Mouse (Mus musculus): ENCODE results near the gene Acin1. TPM values are rescaled to one million over a fixed set of nuclear protein-coding genes. Genes with fewer than 3 reads are reported as not detected.
A peak's percentile ranks its signal among the peaks of the same experiment; 100 is the strongest.

The Acin1 gene
- 100 to 1,000 TPM; 134 to 165 TPM for total RNA-seq (2021)
- long read RNA-seq, experiment 1, full-length matches to known transcripts, result 12 of 41 reads
- long read RNA-seq, experiment 1, partial matches to known transcripts, result 9 of 41 reads
- long read RNA-seq, experiment 1, other reads (novel, unspliced or antisense), result 20 of 41 reads
- long read RNA-seq, experiment 2, full-length matches to known transcripts, result 7 of 31 reads
- long read RNA-seq, experiment 2, partial matches to known transcripts, result 9 of 31 reads
- long read RNA-seq, experiment 2, other reads (novel, unspliced or antisense), result 15 of 31 reads

- peak; percentile 100 for DNase-seq (ENCODE audit: low spot score in 2 of 2)
These were observed at the start of gene Acin1 for GRCm38 (mm10) chr14:54686522-54687143. Gene Acin1, minus strand, starts transcription at chr14:54686931.

DNA sequence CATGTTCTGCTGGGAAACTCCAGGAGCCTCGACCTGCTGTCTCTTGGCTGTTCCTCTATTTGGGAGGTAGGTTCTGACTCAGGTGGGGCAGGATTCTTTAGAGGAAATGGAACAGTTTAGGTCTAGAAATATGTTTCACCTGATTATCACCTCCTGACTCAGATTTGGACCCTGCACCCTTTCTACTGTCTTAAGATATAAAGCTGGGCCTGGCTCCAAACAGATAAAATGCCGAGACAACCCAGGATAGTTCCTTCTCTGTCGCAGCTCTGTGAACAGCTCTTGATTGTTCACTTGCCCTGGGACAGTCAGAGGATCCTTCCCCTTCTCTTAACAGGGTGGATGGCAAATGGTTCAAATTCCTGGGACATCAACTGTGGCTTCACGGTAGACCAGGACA lies 48.5 kb upstream of the Acin1 start:
- no peak for DNase-seq (ENCODE audit: low spot score in 2 of 2)

DNA sequence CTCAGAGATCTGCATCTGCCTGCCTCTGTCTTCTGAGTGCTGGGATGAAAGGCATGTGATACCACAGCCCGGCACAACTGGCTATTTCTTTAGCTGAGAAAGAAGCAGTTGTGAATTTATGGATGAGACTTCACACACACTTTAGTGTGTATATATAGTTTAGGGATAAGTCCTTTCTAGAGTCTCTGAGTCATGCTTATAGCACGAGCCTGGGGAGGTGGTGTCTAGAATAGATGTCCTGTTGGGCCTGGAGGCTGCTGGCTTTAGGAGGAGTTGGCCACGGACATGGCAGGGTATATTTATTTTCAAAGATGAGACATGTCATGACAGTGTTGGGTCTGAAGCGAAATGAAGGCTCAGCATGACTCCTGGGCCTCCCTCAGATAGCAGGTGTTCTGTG lies 47.3 kb upstream of the Acin1 start:
- DNase-seq (ENCODE audit: low spot score in 2 of 2), result no peak

- DNase-seq (ENCODE audit: low spot score in 2 of 2), result no peak
These were observed 45.5 kb upstream of the Acin1 start for GRCm38 (mm10) chr14:54732206-54732605.

GRCm38 (mm10) chr14:54730305-54730704 lies 43.6 kb upstream of the Acin1 start:
- DNase-seq (ENCODE audit: low spot score in 2 of 2), result no peak

DNA sequence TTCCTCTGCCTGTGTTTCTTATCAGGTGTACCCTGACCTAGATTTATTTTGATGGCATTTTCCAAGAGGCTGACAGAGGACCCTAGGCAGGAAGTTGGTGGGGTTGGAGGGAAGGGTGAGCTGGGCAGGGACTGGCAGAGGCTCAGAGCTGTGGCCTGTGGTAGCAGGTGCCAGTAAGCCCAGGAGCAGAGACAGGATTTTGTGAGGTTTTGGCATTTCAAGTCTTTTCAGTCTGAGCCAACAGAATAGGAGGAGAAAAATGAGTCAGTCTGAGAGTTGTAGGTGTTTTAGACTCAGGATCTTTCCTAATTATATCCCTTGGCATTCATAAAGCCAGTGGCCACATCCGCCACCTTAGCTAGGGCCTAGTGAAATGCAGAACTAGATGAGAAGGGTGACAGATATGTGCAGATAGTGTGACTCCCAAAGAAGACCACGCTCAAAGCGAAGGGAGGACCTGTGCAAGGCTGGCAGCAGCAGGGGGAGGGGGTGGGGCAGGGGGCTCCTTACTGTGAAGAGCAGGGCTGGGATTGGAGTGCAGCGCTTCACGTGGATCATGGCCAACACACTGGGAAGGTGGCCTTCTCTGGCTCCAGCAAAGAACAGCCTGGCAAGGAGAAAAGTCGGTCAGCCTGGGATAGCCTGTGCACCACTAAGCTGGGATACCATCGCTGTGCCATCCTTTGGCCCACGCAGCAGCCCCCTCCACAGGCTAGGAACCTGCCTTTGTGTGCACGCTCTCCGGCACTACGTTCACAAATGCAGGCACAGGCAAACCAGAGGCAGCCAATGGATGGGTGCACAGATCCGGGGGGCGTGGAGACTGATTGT lies 42.3 kb upstream of the Acin1 start:
- DNase-seq (ENCODE audit: low spot score in 2 of 2), result no peak

GRCm38 (mm10) chr14:54727565-54727964 lies 40.8 kb upstream of the Acin1 start:
- no peak for DNase-seq (ENCODE audit: low spot score in 2 of 2)

- DNase-seq (ENCODE audit: low spot score in 2 of 2), result no peak
These were observed 37.3 kb upstream of the Acin1 start for GRCm38 (mm10) chr14:54724049-54724448.

DNA sequence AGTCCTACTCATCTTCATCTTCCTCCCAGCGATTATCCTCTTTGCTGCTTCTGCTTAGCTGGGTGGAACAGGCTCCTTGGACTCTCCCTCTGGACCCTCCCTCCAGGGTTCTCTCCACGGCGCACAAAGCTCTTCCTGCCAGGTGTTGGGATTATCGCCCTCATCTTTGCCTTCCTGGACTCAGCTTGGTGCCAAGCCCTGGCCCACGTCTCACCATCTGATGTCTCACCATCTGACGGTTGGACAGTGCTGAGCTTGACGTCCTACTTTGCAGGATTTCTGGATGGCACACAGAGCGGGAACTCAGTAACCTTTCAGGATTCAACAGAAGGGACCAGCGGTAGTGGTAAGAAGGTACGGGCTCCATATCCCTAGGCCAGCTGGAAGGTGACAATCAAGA lies 35.0 kb upstream of the Acin1 start:
- no peak for DNase-seq (ENCODE audit: low spot score in 2 of 2)

DNA sequence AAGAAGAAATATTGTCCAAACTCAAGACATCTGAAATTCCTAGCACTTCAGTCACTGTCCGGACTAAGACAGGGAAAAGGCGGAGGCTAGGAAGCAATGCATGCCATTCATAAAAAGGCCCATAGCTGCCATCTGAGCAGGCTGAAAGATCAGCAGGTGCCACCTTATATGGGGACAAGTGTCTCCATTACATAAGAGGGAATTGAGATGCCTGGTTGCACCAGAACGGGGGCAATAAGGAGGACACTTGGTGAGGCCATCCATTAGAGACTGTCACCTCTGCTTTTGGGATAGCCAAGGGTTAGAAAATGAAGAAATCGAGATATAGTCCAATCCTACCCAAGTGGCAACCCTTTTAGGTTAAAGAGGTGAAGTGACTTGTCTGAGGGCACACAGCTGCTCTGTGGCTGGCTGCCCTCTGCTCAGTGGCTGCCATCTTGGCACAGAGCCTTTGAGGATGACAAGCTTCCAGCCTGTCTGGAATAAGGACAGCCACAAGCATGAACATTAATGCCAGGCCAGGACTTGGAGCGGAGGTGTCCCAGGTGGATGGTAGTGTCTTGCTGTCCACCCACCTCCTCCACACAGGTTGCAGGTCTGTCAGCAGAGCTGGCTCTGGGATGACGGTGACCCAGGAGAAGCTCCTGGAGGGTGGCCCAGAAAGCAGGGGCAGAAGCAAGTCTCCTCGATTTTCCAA lies 34.1 kb upstream of the Acin1 start:
- no peak for DNase-seq (ENCODE audit: low spot score in 2 of 2)

- DNase-seq (ENCODE audit: low spot score in 2 of 2), result no peak
These were observed 33.3 kb upstream of the Acin1 start for GRCm38 (mm10) chr14:54720041-54720440.

GRCm38 (mm10) chr14:54715402-54715801 lies 28.7 kb upstream of the Acin1 start:
- no peak for DNase-seq (ENCODE audit: low spot score in 2 of 2)

DNA sequence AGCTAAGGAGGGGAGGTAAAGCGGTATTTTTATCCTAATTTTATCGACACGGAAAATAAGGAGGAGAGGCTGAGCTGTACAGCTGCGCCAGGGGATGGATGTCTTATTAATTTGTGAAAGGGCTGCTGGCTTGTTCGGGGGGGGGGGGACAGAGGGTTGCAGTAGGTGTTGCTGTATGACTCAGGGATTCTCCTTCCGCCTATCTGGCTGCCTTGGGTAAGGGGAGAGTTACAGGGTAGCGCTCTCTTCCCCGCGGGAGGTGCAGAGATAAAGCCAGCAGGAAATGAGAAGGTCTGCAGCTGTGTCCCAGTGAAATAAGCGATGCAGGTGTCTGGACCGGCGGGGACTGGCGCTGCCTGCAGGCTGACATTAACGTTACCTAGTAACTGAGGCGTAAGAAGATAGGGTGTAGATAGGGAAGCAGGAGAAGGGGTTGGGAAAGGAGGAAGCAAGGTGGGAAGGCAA lies 27.9 kb upstream of the Acin1 start:
- DNase-seq (ENCODE audit: low spot score in 2 of 2), result no peak

GRCm38 (mm10) chr14:54714121-54714520 lies 27.4 kb upstream of the Acin1 start:
- peak in 1 of 2 experiments; percentile 40 for DNase-seq (ENCODE audit: low spot score in 2 of 2)

GRCm38 (mm10) chr14:54712861-54713260 lies 26.1 kb upstream of the Acin1 start:
- no peak for DNase-seq (ENCODE audit: low spot score in 2 of 2)

DNA sequence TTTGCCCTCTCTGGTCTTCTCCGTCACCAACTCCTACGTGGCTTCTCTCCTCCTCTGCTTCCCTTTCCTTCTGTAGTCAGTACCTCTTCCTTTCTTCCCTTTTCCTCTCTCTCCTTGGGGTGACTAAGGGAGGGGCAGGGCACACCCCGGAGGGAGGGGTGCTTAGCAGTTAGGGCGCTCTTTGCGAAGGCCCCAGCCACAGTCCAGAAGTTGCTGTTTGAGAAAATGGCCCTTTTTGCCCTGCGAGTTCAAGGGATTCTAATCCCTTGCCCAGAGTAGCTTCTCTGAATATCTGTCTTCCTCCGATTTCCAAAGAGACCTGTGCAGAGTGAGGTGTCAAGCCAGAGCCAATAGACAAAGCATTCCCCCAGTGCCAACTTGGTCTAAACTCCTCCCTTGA lies 25.3 kb upstream of the Acin1 start, which contains the start of gene Cebpe:
TSS of gene Cebpe (minus strand) at position 101 of the 400 bp plus-strand sequence.
- DNase-seq (ENCODE audit: low spot score in 2 of 2), result no peak

GRCm38 (mm10) chr14:54709054-54709453 lies 22.3 kb upstream of the Acin1 start:
- DNase-seq (ENCODE audit: low spot score in 2 of 2), result no peak

- DNase-seq (ENCODE audit: low spot score in 2 of 2), result no peak
These were observed 20.0 kb upstream of the Acin1 start for GRCm38 (mm10) chr14:54706589-54707320.

GRCm38 (mm10) chr14:54705844-54706243 lies 19.1 kb upstream of the Acin1 start:
- DNase-seq (ENCODE audit: low spot score in 2 of 2), result no peak

GRCm38 (mm10) chr14:54703207-54703606 lies 16.5 kb upstream of the Acin1 start:
- peak in 1 of 2 experiments; percentile 6 for DNase-seq (ENCODE audit: low spot score in 2 of 2)

GRCm38 (mm10) chr14:54701298-54701697 lies 14.6 kb upstream of the Acin1 start:
- peak; percentile 54 to 80 for DNase-seq (ENCODE audit: low spot score in 2 of 2)
